Mouse (Mus musculus): Measurements from ENCODE around the gene Cyp4a32.
"Not testable (repeated sequence)": the region's sequence is repeated elsewhere in the genome, so short reads cannot be mapped to it uniquely, and the experiment has no call there.

The Cyp4a32 gene

GRCm38 (mm10) chr4:115655841-115656534 lies 55.2 kb downstream of the Cyp4a32 start:
- not testable (repeated sequence) for DNase-seq (ENCODE audit: extremely low read depth, low read depth, low spot score)

- DNase-seq (ENCODE audit: extremely low read depth, low read depth, low spot score) = not testable (repeated sequence)
Observed at GRCm38 (mm10) chr4:115656535-115656922, 55.8 kb downstream of the Cyp4a32 start.

- DNase-seq (ENCODE audit: extremely low read depth, low read depth, low spot score) = no peak
Observed at GRCm38 (mm10) chr4:115657104-115657866, 56.5 kb downstream of the Cyp4a32 start.

DNA sequence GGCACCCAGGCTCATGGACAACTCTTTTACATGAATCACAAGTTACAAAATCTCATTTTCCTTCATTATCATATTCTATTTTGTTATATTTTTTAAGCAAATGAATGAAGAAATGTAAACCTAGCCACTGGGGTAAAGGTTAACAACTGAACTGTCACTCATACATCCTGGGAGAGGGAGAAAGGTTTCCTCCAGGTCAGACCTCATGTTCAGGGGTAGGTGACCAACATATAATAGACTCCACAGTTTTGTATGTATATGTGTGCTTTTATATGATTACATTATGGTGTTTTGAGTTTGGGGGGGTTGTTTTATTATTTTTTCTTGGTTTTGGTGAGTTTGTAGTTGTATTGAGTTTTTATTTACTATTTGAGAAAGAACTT lies 57.1 kb downstream of the Cyp4a32 start:
- DNase-seq (ENCODE audit: extremely low read depth, low read depth, low spot score) = no peak

GRCm38 (mm10) chr4:115659190-115659589 lies 58.4 kb downstream of the Cyp4a32 start:
- DNase-seq (ENCODE audit: extremely low read depth, low read depth, low spot score) = no peak

All from fat pad, adult 2 months (tissue).